Mouse (Mus musculus): ENCODE results near the gene Iba57. TPM values are rescaled to one million over a fixed set of nuclear protein-coding genes. Genes with fewer than 3 reads are reported as not detected.
"Not testable (repeated sequence)": the region's sequence is repeated elsewhere in the genome, so short reads cannot be mapped to it uniquely, and the experiment has no call there.

Gene Iba57
- polyA plus RNA-seq (2016; fragmentation: Nextera tagmentation; extraction: Ambion mirVana): 7.3 and 7.8 TPM in 2 replicates

GRCm38 (mm10) chr11:59163255-59164236 is at the start of gene Iba57:
TSS of gene Iba57 (minus strand) at chr11:59163739.
- H3K4me3 ChIP-seq: peak within 1 kb of the TSS; percentile 86
- H3K9me3 ChIP-seq (replicated peaks): no peaks in the 10 kb centered on the region
- H3K27ac ChIP-seq (ENCODE audit: poor library complexity, severe bottlenecking): peak within 1 kb of the TSS; percentile 100
- 2% methylated on average over 68 of the region's 68 CpGs for WGBS
- H3K4me2 ChIP-seq: peak within 1 kb of the TSS; percentile 67
- peak; percentile 98 for ATAC-seq (ENCODE audit: insufficient number of reproducible peaks, low FRiP score)
- peaks cover 10% of the 10 kb centered on the region for H3K36me3 ChIP-seq
- H3K4me1 ChIP-seq (replicated peaks): peaks cover 31% of the 10 kb centered on the region
- no peaks in the 10 kb centered on the region for H3K27me3 ChIP-seq (replicated peaks)
- peak within 1 kb of the TSS; percentile 93 for H3K9ac ChIP-seq

GRCm38 (mm10) chr11:59212892-59213494 is 49.5 kb upstream of the Iba57 start:
- peaks cover 66% of the 10 kb centered on the region for H3K36me3 ChIP-seq

GRCm38 (mm10) chr11:59212320-59212719 is 48.8 kb upstream of the Iba57 start:
- H3K27me3 ChIP-seq (replicated peaks); H3K9ac ChIP-seq; H3K4me3 ChIP-seq; ATAC-seq (ENCODE audit: insufficient number of reproducible peaks, low FRiP score); H3K27ac ChIP-seq (ENCODE audit: poor library complexity, severe bottlenecking); H3K9me3 ChIP-seq (replicated peaks); H3K4me2 ChIP-seq: not testable (repeated sequence)
- H3K4me1 ChIP-seq (replicated peaks): peaks cover 54% of the 10 kb centered on the region
- peaks cover 62% of the 10 kb centered on the region for H3K36me3 ChIP-seq
- WGBS: 67% methylated on average over 12 of the region's 12 CpGs

More at GRCm38 (mm10) chr11:59212892-59213494, 49.5 kb upstream of the Iba57 start:
- no peak overlapping the region for H3K4me3 ChIP-seq
- H3K9me3 ChIP-seq (replicated peaks): no peaks in the 10 kb centered on the region
- no peaks in the 10 kb centered on the region for H3K27me3 ChIP-seq (replicated peaks)
- ATAC-seq (ENCODE audit: insufficient number of reproducible peaks, low FRiP score): no peak
- H3K27ac ChIP-seq (ENCODE audit: poor library complexity, severe bottlenecking): no peak overlapping the region
- whole genome bisulfite sequencing: 92% methylated on average over 12 of the region's 12 CpGs
- H3K4me2 ChIP-seq: no peak overlapping the region
- peaks cover 59% of the 10 kb centered on the region for H3K4me1 ChIP-seq (replicated peaks)
- H3K9ac ChIP-seq: no peak overlapping the region

GRCm38 (mm10) chr11:59211561-59211960 is 48.0 kb upstream of the Iba57 start:
- H3K36me3 ChIP-seq: peaks cover 63% of the 10 kb centered on the region
- not testable (repeated sequence) for H3K9me3 ChIP-seq (replicated peaks); H3K27me3 ChIP-seq (replicated peaks); H3K4me2 ChIP-seq; H3K27ac ChIP-seq (ENCODE audit: poor library complexity, severe bottlenecking); H3K4me3 ChIP-seq; ATAC-seq (ENCODE audit: insufficient number of reproducible peaks, low FRiP score); H3K9ac ChIP-seq
- WGBS: 86% methylated on average over 9 of the region's 9 CpGs
- peaks cover 46% of the 10 kb centered on the region for H3K4me1 ChIP-seq (replicated peaks)

- H3K27ac ChIP-seq (ENCODE audit: poor library complexity, severe bottlenecking): no peak overlapping the region
- no peak overlapping the region for H3K4me2 ChIP-seq
- H3K4me1 ChIP-seq (replicated peaks): peaks cover 44% of the 10 kb centered on the region
- no peak overlapping the region for H3K9ac ChIP-seq
- no peak for ATAC-seq (ENCODE audit: insufficient number of reproducible peaks, low FRiP score)
- no peaks in the 10 kb centered on the region for H3K27me3 ChIP-seq (replicated peaks)
- H3K9me3 ChIP-seq (replicated peaks): no peaks in the 10 kb centered on the region
- WGBS: 76% methylated on average over 4 of the region's 4 CpGs
- H3K4me3 ChIP-seq: no peak overlapping the region
- H3K36me3 ChIP-seq: peaks cover 70% of the 10 kb centered on the region
Observed at GRCm38 (mm10) chr11:59210020-59210419, 46.5 kb upstream of the Iba57 start.

GRCm38 (mm10) chr11:59209580-59209979 is 46.0 kb upstream of the Iba57 start:
- Histone ChIP-seq H3K27ac (ENCODE audit: poor library complexity, severe bottlenecking) (0 out of 2 replicates have a peak overlapping the region, but pooled peaks have one; percentile 89), H3K4me3 (peak overlapping the region; percentile 70), H3K9ac (no peak overlapping the region), H3K27me3 (replicated peaks) (no peaks in the 10 kb centered on the region), H3K36me3 (peaks cover 72% of the 10 kb centered on the region), H3K9me3 (replicated peaks) (no peaks in the 10 kb centered on the region), H3K4me1 (replicated peaks) (peaks cover 41% of the 10 kb centered on the region), H3K4me2 (peak overlapping the region; percentile 83)
- ATAC-seq (ENCODE audit: insufficient number of reproducible peaks, low FRiP score): no peak
- WGBS: 77% methylated on average over 5 of the region's 5 CpGs

- Histone ChIP-seq H3K4me3 (peak overlapping the region; percentile 70), H3K9me3 (replicated peaks) (no peaks in the 10 kb centered on the region), H3K4me2 (peak overlapping the region; percentile 83), H3K4me1 (replicated peaks) (peaks cover 35% of the 10 kb centered on the region), H3K27ac (ENCODE audit: poor library complexity, severe bottlenecking) (peak overlapping the region; percentile 89), H3K27me3 (replicated peaks) (no peaks in the 10 kb centered on the region), H3K9ac (peak overlapping the region; percentile 85), H3K36me3 (peaks cover 72% of the 10 kb centered on the region)
- WGBS: 7% methylated on average over 18 of the region's 18 CpGs
- ATAC-seq (ENCODE audit: insufficient number of reproducible peaks, low FRiP score): peak; percentile 62
Observed at GRCm38 (mm10) chr11:59209003-59209441, 45.5 kb upstream of the Iba57 start.

GRCm38 (mm10) chr11:59208153-59208831 is 44.8 kb upstream of the Iba57 start, which contains the start of gene 2310033P09Rik:
TSS of gene 2310033P09Rik (plus strand) at chr11:59208321.
- Histone ChIP-seq H3K27ac (ENCODE audit: poor library complexity, severe bottlenecking) (peak within 1 kb of the TSS; percentile 89), H3K36me3 (peaks cover 70% of the 10 kb centered on the region), H3K9me3 (replicated peaks) (no peaks in the 10 kb centered on the region), H3K4me1 (replicated peaks) (peaks cover 28% of the 10 kb centered on the region), H3K4me2 (peak within 1 kb of the TSS; percentile 83), H3K9ac (peak within 1 kb of the TSS; percentile 85), H3K27me3 (replicated peaks) (no peaks in the 10 kb centered on the region), H3K4me3 (peak within 1 kb of the TSS; percentile 70)
- under 1% methylated on average over 67 of the region's 67 CpGs for WGBS
- ATAC-seq (ENCODE audit: insufficient number of reproducible peaks, low FRiP score): peak; percentile 88

GRCm38 (mm10) chr11:59202081-59202995 is 38.8 kb upstream of the Iba57 start, which contains the start of gene Mrpl55:
TSS of gene Mrpl55 (plus strand) at chr11:59202486.
- Histone ChIP-seq H3K4me3 (peak within 1 kb of the TSS; percentile 85), H3K27me3 (replicated peaks) (no peaks in the 10 kb centered on the region), H3K27ac (ENCODE audit: poor library complexity, severe bottlenecking) (peak within 1 kb of the TSS; percentile 77), H3K36me3 (peaks cover 40% of the 10 kb centered on the region), H3K4me1 (replicated peaks) (peaks cover 13% of the 10 kb centered on the region), H3K9me3 (replicated peaks) (no peaks in the 10 kb centered on the region), H3K4me2 (peak within 1 kb of the TSS; percentile 83), H3K9ac (peak within 1 kb of the TSS; percentile 88)
- peak; percentile 93 for ATAC-seq (ENCODE audit: insufficient number of reproducible peaks, low FRiP score)
- under 1% methylated on average over 63 of the region's 63 CpGs for WGBS

Data from heart, embryonic 12.5 days (tissue).